Mouse (Mus musculus) myocyte (in vitro differentiated cells): ENCODE results near the gene Taf10. TPM values are rescaled to one million over a fixed set of nuclear protein-coding genes. Genes with fewer than 3 reads are reported as not detected.
A peak's percentile ranks its signal among the peaks of the same experiment; 100 is the strongest.

Source experiments
- H3K27me3 ChIP-seq: one replicate; pipeline ENCODE4 v1.6.1; 2011; ENCODE audit not compliant: control insufficient read depth, insufficient read depth, insufficient read length
- H3K36me3 ChIP-seq: one replicate; pipeline ENCODE4 v1.6.1; 2011; ENCODE audit not compliant: control insufficient read depth, insufficient read depth
- H3K4me2 ChIP-seq: one replicate; pipeline ENCODE4 v1.6.1; 2011; ENCODE audit warnings: low read depth, control low read depth
- H3K4me3 ChIP-seq: one replicate; pipeline ENCODE4 v1.5.1; 2011; ENCODE audit warnings: mild to moderate bottlenecking, control low read depth, moderate library complexity
- H3K79me2 ChIP-seq: one replicate; pipeline ENCODE4 v1.6.1; 2011; ENCODE audit not compliant: control insufficient read depth, insufficient read depth
- H3ac ChIP-seq: one replicate; pipeline ENCODE4 v1.6.1; 2011; ENCODE audit not compliant: control insufficient read depth, insufficient read length
- CEBPB ChIP-seq: IDR thresholded peaks from 2 replicates; pipeline ENCODE4 v1.6.1; 2011; ENCODE audit warnings: mild to moderate bottlenecking, moderate library complexity; ENCODE audit not compliant: poor library complexity, insufficient read depth, severe bottlenecking
- E2F4 ChIP-seq: IDR thresholded peaks from one replicate; pipeline ENCODE4 v1.6.1; 2011; ENCODE audit warnings: mild to moderate bottlenecking, control low read depth, moderate library complexity; ENCODE audit not compliant: insufficient read depth
- MAX ChIP-seq: IDR thresholded peaks from one replicate; pipeline ENCODE4 v1.6.1; 2011; ENCODE audit warnings: low read depth, mild to moderate bottlenecking, control low read depth
- MYOD1 ChIP-seq, 3 experiments: IDR thresholded peaks; one replicate each; pipeline ENCODE4 v1.6.1; 2011; ENCODE audit warnings: control low read depth in 2 of 3, low read depth in 2 of 3, mild to moderate bottlenecking in 2 of 3, moderate library complexity in 1 of 3; ENCODE audit not compliant: insufficient read length in 2 of 3, control insufficient read depth in 1 of 3
- MYOG ChIP-seq, 3 experiments: IDR thresholded peaks; one replicate each; pipeline ENCODE4 v1.6.1; 2011; ENCODE audit warnings: control low read depth in 2 of 3, low read depth in 2 of 3, mild to moderate bottlenecking in 2 of 3; ENCODE audit not compliant: insufficient read length in 2 of 3, control insufficient read depth in 1 of 3, insufficient read depth in 1 of 3
- POLR2A ChIP-seq: IDR thresholded peaks from one replicate; pipeline ENCODE4 v1.6.1; 2011; ENCODE audit warnings: low read depth, mild to moderate bottlenecking, control low read depth, moderate library complexity; ENCODE audit not compliant: insufficient read length
- POLR2AphosphoS2 ChIP-seq: IDR thresholded peaks from one replicate; pipeline ENCODE4 v1.6.1; 2011; ENCODE audit warnings: low read depth, control low read depth; ENCODE audit not compliant: insufficient read length
- REST ChIP-seq: IDR thresholded peaks from one replicate; pipeline ENCODE4 v1.6.1; 2011; ENCODE audit warnings: mild to moderate bottlenecking, control low read depth, moderate library complexity; ENCODE audit not compliant: insufficient read depth, insufficient read length
- SRF ChIP-seq: IDR thresholded peaks from one replicate; pipeline ENCODE4 v1.6.1; 2011; ENCODE audit warnings: low read depth; ENCODE audit not compliant: control insufficient read depth, insufficient read length
- TCF12 ChIP-seq: IDR thresholded peaks from one replicate; pipeline ENCODE4 v1.6.1; 2011; ENCODE audit warnings: mild to moderate bottlenecking, control low read depth; ENCODE audit not compliant: poor library complexity, insufficient read depth, severe bottlenecking
- TCF3 ChIP-seq: IDR thresholded peaks from one replicate; pipeline ENCODE4 v1.6.1; 2011; ENCODE audit warnings: low read depth, control low read depth; ENCODE audit not compliant: insufficient read length
- USF1 ChIP-seq: IDR thresholded peaks from one replicate; pipeline ENCODE4 v1.6.1; 2011; ENCODE audit warnings: low read depth, mild to moderate bottlenecking, control low read depth, moderate library complexity
- polyA plus RNA-seq: library from polyadenylated mRNA; unstranded; fragments of >200 nt; fragmentation: generic; extraction: Trizol; gene quantifications from one replicate; pipeline ENCODE4 v1.2.1, GENCODE M21; 2012; ENCODE audit warnings: missing spikeins

The Taf10 gene
- polyA plus RNA-seq, 1 experiment = 249 TPM

- Histone ChIP-seq H3K27me3 (peaks cover 15% of the 10 kb centered on the region), H3K36me3 (no peaks in the 10 kb centered on the region), H3K4me2 (no peak overlapping the region), H3ac (no peak overlapping the region), H3K79me2 (no peaks in the 10 kb centered on the region), H3K4me3 (no peak overlapping the region)
- TF ChIP-seq USF1 (no peak), POLR2AphosphoS2 (no peak), TCF3 (no peak), MYOD1 (IDR thresholded peaks at IDR 0.05; ENCODE audit: control insufficient read depth in 1 of 3, insufficient read length in 2 of 3, low read depth in 2 of 3) (no peak), POLR2A (no peak), SRF (no peak), E2F4 (no peak), TCF12 (no peak), CEBPB (no peak), MAX (no peak), REST (no peak), MYOG (IDR thresholded peaks at IDR 0.05; ENCODE audit: control insufficient read depth in 1 of 3, insufficient read depth in 1 of 3, insufficient read length in 2 of 3, low read depth in 2 of 3) (no peak)
Measured at GRCm38 (mm10) chr7:105786506-105787284, 42.5 kb upstream of the Taf10 start.

- Histone ChIP-seq H3K4me3 (no peak overlapping the region), H3K79me2 (no peaks in the 10 kb centered on the region), H3K4me2 (no peak overlapping the region), H3K36me3 (no peaks in the 10 kb centered on the region), H3ac (no peak overlapping the region), H3K27me3 (peaks cover 15% of the 10 kb centered on the region)
- TF ChIP-seq TCF12 (no peak), TCF3 (no peak), E2F4 (no peak), USF1 (no peak), POLR2AphosphoS2 (no peak), MAX (no peak), MYOD1 (IDR thresholded peaks at IDR 0.05; ENCODE audit: control insufficient read depth in 1 of 3, insufficient read length in 2 of 3, low read depth in 2 of 3) (no peak), CEBPB (no peak), MYOG (IDR thresholded peaks at IDR 0.05; ENCODE audit: control insufficient read depth in 1 of 3, insufficient read depth in 1 of 3, insufficient read length in 2 of 3, low read depth in 2 of 3) (no peak), REST (no peak)
Measured at GRCm38 (mm10) chr7:105784556-105784955, 40.4 kb upstream of the Taf10 start.

- Histone ChIP-seq H3K27me3 (peaks cover 15% of the 10 kb centered on the region), H3K79me2 (no peaks in the 10 kb centered on the region), H3K4me3 (no peak overlapping the region), H3K36me3 (no peaks in the 10 kb centered on the region), H3ac (no peak overlapping the region), H3K4me2 (no peak overlapping the region)
- TF ChIP-seq MYOD1 (IDR thresholded peaks at IDR 0.05; ENCODE audit: control insufficient read depth in 1 of 3, insufficient read length in 2 of 3, low read depth in 2 of 3) (no peak), TCF3 (no peak), SRF (no peak), CEBPB (no peak), USF1 (no peak), POLR2A (no peak), E2F4 (no peak), MAX (no peak), REST (no peak), MYOG (IDR thresholded peaks at IDR 0.05; ENCODE audit: control insufficient read depth in 1 of 3, insufficient read depth in 1 of 3, insufficient read length in 2 of 3, low read depth in 2 of 3) (no peak), POLR2AphosphoS2 (no peak), TCF12 (no peak)
Measured at GRCm38 (mm10) chr7:105783861-105784260, 39.7 kb upstream of the Taf10 start.

- no peak overlapping the region for H3K4me3 ChIP-seq
- no peak for TF ChIP-seq REST
- no peak for TF ChIP-seq MYOD1 (IDR thresholded peaks at IDR 0.05; ENCODE audit: control insufficient read depth in 1 of 3, insufficient read length in 2 of 3, low read depth in 2 of 3)
- TF ChIP-seq SRF = no peak
- no peak for TF ChIP-seq POLR2A
- TF ChIP-seq TCF12 = no peak
- no peak for TF ChIP-seq CEBPB
- TF ChIP-seq POLR2AphosphoS2 = no peak
- no peak for TF ChIP-seq MYOG (IDR thresholded peaks at IDR 0.05; ENCODE audit: control insufficient read depth in 1 of 3, insufficient read depth in 1 of 3, insufficient read length in 2 of 3, low read depth in 2 of 3)
- no peak for TF ChIP-seq USF1
- no peak for TF ChIP-seq E2F4
- no peak for TF ChIP-seq TCF3
- no peak for TF ChIP-seq MAX
- H3K36me3 ChIP-seq = no peaks in the 10 kb centered on the region
- peaks cover 5% of the 10 kb centered on the region for H3K27me3 ChIP-seq
- no peak overlapping the region for H3ac ChIP-seq
- no peaks in the 10 kb centered on the region for H3K79me2 ChIP-seq
- peak overlapping the region; percentile 77 for H3K4me2 ChIP-seq
Measured at GRCm38 (mm10) chr7:105778553-105779265, 34.5 kb upstream of the Taf10 start.
